Mouse (Mus musculus): ENCODE measurements around the gene Ss18l2. TPM values are rescaled to one million over a fixed set of nuclear protein-coding genes. Genes with fewer than 3 reads are reported as not detected.

Gene Ss18l2
- polyA plus RNA-seq, 1 experiment = 3.0 TPM

GRCm38 (mm10) chr9:121694736-121695135 is 15.4 kb upstream of the Ss18l2 start:
- peaks cover 13% of the 10 kb centered on the region for H3K9me3 ChIP-seq (ENCODE audit: control insufficient read depth, low read length)
- TF ChIP-seq TAL1 (IDR thresholded peaks at IDR 0.05; ENCODE audit: low read length) (no peak), GATA1 (IDR thresholded peaks at IDR 0.05; ENCODE audit: low read length) (no peak)
- H3K4me3 ChIP-seq (replicated peaks) = no peak overlapping the region
- peaks cover 14% of the 10 kb centered on the region for H3K36me3 ChIP-seq (ENCODE audit: control insufficient read depth)
- H3K4me1 ChIP-seq (ENCODE audit: control insufficient read depth) = no peaks in the 10 kb centered on the region
- no peaks in the 10 kb centered on the region for H3K27me3 ChIP-seq (ENCODE audit: control insufficient read depth)

- Histone ChIP-seq H3K4me3 (replicated peaks) (no peak overlapping the region), H3K9me3 (ENCODE audit: control insufficient read depth, low read length) (peaks cover 13% of the 10 kb centered on the region), H3K36me3 (ENCODE audit: control insufficient read depth) (peaks cover 10% of the 10 kb centered on the region), H3K4me1 (ENCODE audit: control insufficient read depth) (no peaks in the 10 kb centered on the region), H3K27me3 (ENCODE audit: control insufficient read depth) (no peaks in the 10 kb centered on the region)
- no peak for TF ChIP-seq GATA1 (IDR thresholded peaks at IDR 0.05; ENCODE audit: low read length)
- TF ChIP-seq TAL1 (IDR thresholded peaks at IDR 0.05; ENCODE audit: low read length) = no peak
Observed at GRCm38 (mm10) chr9:121696626-121697025, 13.5 kb upstream of the Ss18l2 start.

DNA sequence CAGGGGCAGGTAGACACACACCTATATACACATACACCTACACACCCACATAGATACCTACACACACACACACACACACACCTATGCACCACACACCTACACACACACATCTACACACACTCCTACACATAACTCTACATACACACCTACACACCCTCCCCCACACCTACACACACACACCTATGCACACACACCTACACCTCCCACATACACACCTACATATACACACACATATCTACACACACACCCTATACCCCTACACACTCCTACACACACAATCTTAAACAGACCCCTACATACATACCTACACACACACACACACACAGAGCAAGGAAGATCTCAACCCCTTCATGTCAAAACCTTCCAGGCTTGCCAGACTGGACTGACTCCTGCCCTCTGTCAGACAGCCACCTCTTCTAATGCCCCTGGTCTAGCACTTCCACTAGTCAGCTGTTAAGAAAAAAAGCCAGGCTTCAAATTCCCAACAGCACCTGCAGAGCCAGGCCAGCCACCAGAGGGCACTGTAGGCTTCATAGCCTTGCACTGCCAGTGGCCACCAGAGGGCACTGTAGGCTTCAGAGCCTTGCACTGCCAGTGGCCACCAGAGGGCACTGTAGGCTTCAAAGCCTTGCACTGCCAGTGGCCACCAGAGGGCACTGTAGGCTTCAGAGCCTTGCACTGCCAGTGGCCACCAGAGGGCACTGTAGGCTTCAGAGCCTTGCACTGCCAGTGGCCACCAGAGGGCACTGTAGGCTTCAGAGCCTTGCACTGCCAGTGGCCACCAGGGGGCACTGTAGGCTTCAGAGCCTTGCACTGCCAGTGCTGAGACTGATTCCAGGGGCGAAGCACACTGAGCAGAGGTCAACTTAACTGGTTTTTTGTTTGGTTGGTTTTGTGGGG is 12.7 kb upstream of the Ss18l2 start:
- H3K27me3 ChIP-seq (ENCODE audit: control insufficient read depth) = no peaks in the 10 kb centered on the region
- TF ChIP-seq GATA1 (IDR thresholded peaks at IDR 0.05; ENCODE audit: low read length) = no peak
- TF ChIP-seq TAL1 (IDR thresholded peaks at IDR 0.05; ENCODE audit: low read length) = no peak
- H3K9me3 ChIP-seq (ENCODE audit: control insufficient read depth, low read length) = peaks cover 13% of the 10 kb centered on the region
- H3K36me3 ChIP-seq (ENCODE audit: control insufficient read depth) = peaks cover 9% of the 10 kb centered on the region
- H3K4me3 ChIP-seq (replicated peaks) = no peak overlapping the region
- no peaks in the 10 kb centered on the region; the same call in 1 of the 2 replicates for H3K4me1 ChIP-seq (ENCODE audit: control insufficient read depth)

- Histone ChIP-seq H3K9me3 (ENCODE audit: control insufficient read depth, low read length) (no peaks in the 10 kb centered on the region), H3K36me3 (ENCODE audit: control insufficient read depth) (no peaks in the 10 kb centered on the region), H3K27me3 (ENCODE audit: control insufficient read depth) (no peaks in the 10 kb centered on the region), H3K4me1 (ENCODE audit: control insufficient read depth) (peaks cover 63% of the 10 kb centered on the region), H3K4me3 (replicated peaks) (peak overlapping the region; percentile 92)
- TF ChIP-seq TAL1 (IDR thresholded peaks at IDR 0.05; ENCODE audit: low read length) (no peak), GATA1 (IDR thresholded peaks at IDR 0.05; ENCODE audit: low read length) (no peak)
Observed at GRCm38 (mm10) chr9:121704261-121704645, 5.9 kb upstream of the Ss18l2 start.

- H3K4me1 ChIP-seq (ENCODE audit: control insufficient read depth) = peaks cover 70% of the 10 kb centered on the region
- no peaks in the 10 kb centered on the region for H3K36me3 ChIP-seq (ENCODE audit: control insufficient read depth)
- no peak; the same call in 1 of the 2 replicates for TF ChIP-seq GATA1 (IDR thresholded peaks at IDR 0.05; ENCODE audit: low read length)
- TF ChIP-seq TAL1 (IDR thresholded peaks at IDR 0.05; ENCODE audit: low read length) = no peak
- H3K27me3 ChIP-seq (ENCODE audit: control insufficient read depth) = no peaks in the 10 kb centered on the region
- H3K9me3 ChIP-seq (ENCODE audit: control insufficient read depth, low read length) = no peaks in the 10 kb centered on the region
- peak within 1 kb of the TSS; percentile 92 for H3K4me3 ChIP-seq (replicated peaks)
Observed at GRCm38 (mm10) chr9:121704646-121705625, 5.2 kb upstream of the Ss18l2 start, which contains the start of gene Sec22c. Gene Sec22c (minus strand): TSS chr9:121705490.

- Histone ChIP-seq H3K36me3 (ENCODE audit: control insufficient read depth) (no peaks in the 10 kb centered on the region), H3K4me1 (ENCODE audit: control insufficient read depth) (peaks cover 78% of the 10 kb centered on the region), H3K9me3 (ENCODE audit: control insufficient read depth, low read length) (no peaks in the 10 kb centered on the region), H3K27me3 (ENCODE audit: control insufficient read depth) (no peaks in the 10 kb centered on the region), H3K4me3 (replicated peaks) (peak overlapping the region; percentile 92)
- TF ChIP-seq GATA1 (IDR thresholded peaks at IDR 0.05; ENCODE audit: low read length) = no peak
- no peak for TF ChIP-seq TAL1 (IDR thresholded peaks at IDR 0.05; ENCODE audit: low read length)
Observed at GRCm38 (mm10) chr9:121706029-121706675, 4.0 kb upstream of the Ss18l2 start.

GRCm38 (mm10) chr9:121707801-121708200 is 2.3 kb upstream of the Ss18l2 start:
- H3K36me3 ChIP-seq (ENCODE audit: control insufficient read depth) = peaks cover 15% of the 10 kb centered on the region
- TF ChIP-seq TAL1 (IDR thresholded peaks at IDR 0.05; ENCODE audit: low read length) (no peak), GATA1 (IDR thresholded peaks at IDR 0.05; ENCODE audit: low read length) (no peak)
- H3K27me3 ChIP-seq (ENCODE audit: control insufficient read depth) = no peaks in the 10 kb centered on the region
- H3K4me3 ChIP-seq (replicated peaks) = no peak overlapping the region
- peaks cover 89% of the 10 kb centered on the region for H3K4me1 ChIP-seq (ENCODE audit: control insufficient read depth)
- H3K9me3 ChIP-seq (ENCODE audit: control insufficient read depth, low read length) = no peaks in the 10 kb centered on the region
